Mouse (Mus musculus) megakaryocyte, embryonic 14.5 days (primary cell): ENCODE results near the gene Khdrbs1. TPM values are rescaled to one million over a fixed set of nuclear protein-coding genes. Genes with fewer than 3 reads are reported as not detected.
"Not testable (repeated sequence)": the region's sequence is repeated elsewhere in the genome, so short reads cannot be mapped to it uniquely, and the experiment has no call there.

ENCODE experiments used
- H3K27me3 ChIP-seq: replicated peaks from 2 replicates; pipeline ENCODE3; 2012; ENCODE audit warnings: inconsistent platforms
- H3K36me3 ChIP-seq: replicated peaks from 2 replicates; pipeline ENCODE3; 2012; ENCODE audit warnings: low read length, inconsistent platforms, mixed read lengths
- H3K4me1 ChIP-seq: 2 replicates; pipeline ENCODE4 v1.6.1; 2012; ENCODE audit warnings: inconsistent platforms
- H3K4me3 ChIP-seq: replicated peaks from 2 replicates; pipeline ENCODE3; 2012; ENCODE audit warnings: moderate library complexity, mild to moderate bottlenecking, inconsistent platforms
- H3K9me3 ChIP-seq: 2 replicates; pipeline ENCODE4 v1.6.1; 2012; ENCODE audit warnings: inconsistent platforms
- FLI1 ChIP-seq: IDR thresholded peaks from 2 replicates; pipeline ENCODE4 v1.6.1; 2012; ENCODE audit warnings: low read length, inconsistent platforms, mixed read lengths
- GATA1 ChIP-seq: IDR thresholded peaks from 3 replicates; pipeline ENCODE4 v1.6.1; 2012; ENCODE audit warnings: mixed read lengths, low read length, inconsistent platforms, borderline replicate concordance
- polyA plus RNA-seq: library from polyadenylated mRNA; stranded (reverse); fragments of >175 nt; gene quantifications from 2 replicates; pipeline ENCODE4 v1.2.3, GENCODE M21; 2012; ENCODE audit warnings: low replicate concordance; ENCODE audit not compliant: insufficient read depth

Gene Khdrbs1
- polyA plus RNA-seq, 1 experiment, result 67.0 TPM

GRCm38 (mm10) chr4:129771672-129772521 is 29.8 kb upstream of the Khdrbs1 start:
- Histone ChIP-seq H3K27me3 (peaks cover 11% of the 10 kb centered on the region), H3K4me1 (peaks cover 16% of the 10 kb centered on the region), H3K9me3 (no peaks in the 10 kb centered on the region), H3K4me3 (no peak overlapping the region), H3K36me3 (no peaks in the 10 kb centered on the region)
- TF ChIP-seq GATA1, result no peak
- no peak for TF ChIP-seq FLI1

- peaks cover 16% of the 10 kb centered on the region for H3K4me1 ChIP-seq
- H3K9me3 ChIP-seq, result no peaks in the 10 kb centered on the region
- no peaks in the 10 kb centered on the region for H3K36me3 ChIP-seq
- peaks cover 11% of the 10 kb centered on the region for H3K27me3 ChIP-seq
- TF ChIP-seq FLI1, result no peak
- no peak for TF ChIP-seq GATA1
- H3K4me3 ChIP-seq, result no peak overlapping the region
Observed at GRCm38 (mm10) chr4:129771314-129771671, 29.2 kb upstream of the Khdrbs1 start.

- Histone ChIP-seq H3K36me3 (no peaks in the 10 kb centered on the region), H3K9me3 (no peaks in the 10 kb centered on the region), H3K27me3 (peaks cover 9% of the 10 kb centered on the region), H3K4me1 (peaks cover 16% of the 10 kb centered on the region), H3K4me3 (no peak overlapping the region)
- TF ChIP-seq FLI1, result no peak
- no peak for TF ChIP-seq GATA1
Observed at GRCm38 (mm10) chr4:129770600-129770999, 28.5 kb upstream of the Khdrbs1 start.

GRCm38 (mm10) chr4:129768742-129769141 is 26.6 kb upstream of the Khdrbs1 start:
- not testable (repeated sequence) for H3K4me3 ChIP-seq, H3K36me3 ChIP-seq, H3K27me3 ChIP-seq, H3K9me3 ChIP-seq
- peaks cover 16% of the 10 kb centered on the region for H3K4me1 ChIP-seq

- no peak for TF ChIP-seq FLI1
- no peak for TF ChIP-seq GATA1
- no peaks in the 10 kb centered on the region for H3K9me3 ChIP-seq
- H3K4me3 ChIP-seq, result no peak overlapping the region
- no peaks in the 10 kb centered on the region for H3K36me3 ChIP-seq
- peaks cover 16% of the 10 kb centered on the region for H3K4me1 ChIP-seq
- peaks cover 8% of the 10 kb centered on the region for H3K27me3 ChIP-seq
Observed at GRCm38 (mm10) chr4:129767782-129768181, 25.7 kb upstream of the Khdrbs1 start.

- H3K36me3 ChIP-seq, result no peaks in the 10 kb centered on the region
- TF ChIP-seq FLI1 (no peak), GATA1 (no peak)
- H3K9me3 ChIP-seq, result no peaks in the 10 kb centered on the region
- no peak overlapping the region for H3K4me3 ChIP-seq
- H3K4me1 ChIP-seq, result peaks cover 8% of the 10 kb centered on the region
- H3K27me3 ChIP-seq, result peaks cover 1% of the 10 kb centered on the region
Observed at GRCm38 (mm10) chr4:129765351-129765750, 23.2 kb upstream of the Khdrbs1 start.

GRCm38 (mm10) chr4:129762496-129762895 is 20.4 kb upstream of the Khdrbs1 start:
- H3K9me3 ChIP-seq, H3K36me3 ChIP-seq, H3K4me3 ChIP-seq, H3K4me1 ChIP-seq, H3K27me3 ChIP-seq: not testable (repeated sequence)

GRCm38 (mm10) chr4:129761606-129762005 is 19.5 kb upstream of the Khdrbs1 start:
- TF ChIP-seq FLI1, result no peak
- TF ChIP-seq GATA1, result no peak
- Histone ChIP-seq H3K4me1 (peaks cover 6% of the 10 kb centered on the region; the same call in 1 of the 2 replicates), H3K27me3 (peaks cover 6% of the 10 kb centered on the region), H3K36me3 (no peaks in the 10 kb centered on the region), H3K4me3 (no peak overlapping the region), H3K9me3 (no peaks in the 10 kb centered on the region)

- peaks cover 23% of the 10 kb centered on the region for H3K27me3 ChIP-seq
- no peak for TF ChIP-seq GATA1
- no peak for TF ChIP-seq FLI1
- H3K4me3 ChIP-seq, result no peak overlapping the region
- no peaks in the 10 kb centered on the region for H3K9me3 ChIP-seq
- peaks cover 9% of the 10 kb centered on the region for H3K4me1 ChIP-seq
- no peaks in the 10 kb centered on the region for H3K36me3 ChIP-seq
Observed at GRCm38 (mm10) chr4:129755455-129755854, 13.4 kb upstream of the Khdrbs1 start.

- Histone ChIP-seq H3K4me1 (peaks cover 5% of the 10 kb centered on the region), H3K36me3 (no peaks in the 10 kb centered on the region), H3K27me3 (peaks cover 19% of the 10 kb centered on the region), H3K4me3 (no peak overlapping the region), H3K9me3 (no peaks in the 10 kb centered on the region)
- TF ChIP-seq GATA1 (no peak), FLI1 (no peak)
Observed at GRCm38 (mm10) chr4:129754742-129755141, 12.6 kb upstream of the Khdrbs1 start.

- TF ChIP-seq FLI1, result no peak
- no peak for TF ChIP-seq GATA1
- H3K9me3 ChIP-seq, result no peaks in the 10 kb centered on the region
- no peaks in the 10 kb centered on the region for H3K36me3 ChIP-seq
- peaks cover 13% of the 10 kb centered on the region for H3K4me1 ChIP-seq
- H3K27me3 ChIP-seq, result peaks cover 17% of the 10 kb centered on the region
- H3K4me3 ChIP-seq, result no peak overlapping the region
Observed at GRCm38 (mm10) chr4:129750430-129750829, 8.3 kb upstream of the Khdrbs1 start.
